Mouse (Mus musculus): ENCODE measurements around the gene Krt36.

Gene Krt36

DNA sequence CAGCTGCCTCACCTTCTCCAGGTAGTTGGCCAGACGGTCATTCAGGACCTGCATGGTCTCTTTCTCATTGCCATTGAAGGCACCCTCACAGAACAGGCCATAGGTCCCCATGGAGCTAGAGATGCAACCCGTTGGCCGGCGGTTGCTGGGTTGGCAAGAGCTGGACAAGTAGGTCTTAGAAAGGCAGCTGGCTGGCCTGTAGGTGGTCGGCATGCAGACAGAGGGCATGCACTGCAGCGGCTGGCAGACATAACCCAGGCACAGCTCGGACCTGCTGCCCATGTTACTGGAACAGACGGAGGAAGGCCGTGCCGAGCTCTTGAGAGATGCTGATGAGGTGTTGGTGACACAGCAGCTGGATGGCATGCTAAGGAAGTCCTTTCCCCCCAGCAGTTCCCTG lies 17.6 kb downstream of the Krt36 start, which contains the start of gene Krt32:
TSS of gene Krt32 (minus strand) at position 366 of the 400 bp plus-strand sequence.
- no peak for DNase-seq

DNA sequence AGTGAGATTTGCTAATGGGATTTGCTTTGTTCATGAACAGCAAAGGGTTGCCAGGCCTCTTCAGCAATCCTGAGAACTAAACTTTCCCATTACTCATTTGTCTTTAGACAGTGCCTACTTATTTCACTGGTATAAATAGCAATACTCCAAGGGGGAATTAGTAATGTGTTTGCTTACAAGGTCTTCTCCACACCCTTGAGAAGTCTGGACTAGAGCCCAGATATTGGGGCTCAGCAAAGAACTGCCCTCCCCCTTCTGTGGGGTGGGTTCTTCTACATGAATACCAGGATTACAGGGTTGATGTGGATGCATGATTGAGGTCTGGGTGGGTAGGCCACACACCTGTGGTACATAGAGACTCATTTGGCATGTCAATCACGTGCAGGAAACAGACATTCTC lies 31.6 kb downstream of the Krt36 start:
- DNase-seq = no peak

- no peak for DNase-seq
Measured at GRCm38 (mm10) chr11:100067293-100068036, 38.0 kb downstream of the Krt36 start.

- DNase-seq = peak; percentile 7
Measured at GRCm38 (mm10) chr11:100066236-100067010, 39.0 kb downstream of the Krt36 start.

- no peak for DNase-seq
Measured at GRCm38 (mm10) chr11:100058875-100059274, 46.6 kb downstream of the Krt36 start.

GRCm38 (mm10) chr11:100055686-100056655 lies 49.5 kb downstream of the Krt36 start:
- no peak for DNase-seq

All from cerebellum, adult 11 months (tissue).